Mouse (Mus musculus) layer of hippocampus, postnatal 25 days (tissue): Measurements from ENCODE around the gene Plxna4. TPM values are rescaled to one million over a fixed set of nuclear protein-coding genes. Genes with fewer than 3 reads are reported as not detected.

Experiments
- DNase-seq, 2 experiments: peaks; one replicate each; pipeline ENCODE4 v3.0.0; 2022; ENCODE audit warnings: mixed read lengths in 2 of 2, low spot score in 1 of 2; ENCODE audit errors: extremely low spot score in 1 of 2
- total RNA-seq, 2 experiments: library from RNA; stranded (reverse); gene quantifications; 2 replicates each; pipeline ENCODE4 v1.2.3; 2021

Gene Plxna4
- total RNA-seq: 100 to 1,000 TPM; 114 to 132 TPM

DNA sequence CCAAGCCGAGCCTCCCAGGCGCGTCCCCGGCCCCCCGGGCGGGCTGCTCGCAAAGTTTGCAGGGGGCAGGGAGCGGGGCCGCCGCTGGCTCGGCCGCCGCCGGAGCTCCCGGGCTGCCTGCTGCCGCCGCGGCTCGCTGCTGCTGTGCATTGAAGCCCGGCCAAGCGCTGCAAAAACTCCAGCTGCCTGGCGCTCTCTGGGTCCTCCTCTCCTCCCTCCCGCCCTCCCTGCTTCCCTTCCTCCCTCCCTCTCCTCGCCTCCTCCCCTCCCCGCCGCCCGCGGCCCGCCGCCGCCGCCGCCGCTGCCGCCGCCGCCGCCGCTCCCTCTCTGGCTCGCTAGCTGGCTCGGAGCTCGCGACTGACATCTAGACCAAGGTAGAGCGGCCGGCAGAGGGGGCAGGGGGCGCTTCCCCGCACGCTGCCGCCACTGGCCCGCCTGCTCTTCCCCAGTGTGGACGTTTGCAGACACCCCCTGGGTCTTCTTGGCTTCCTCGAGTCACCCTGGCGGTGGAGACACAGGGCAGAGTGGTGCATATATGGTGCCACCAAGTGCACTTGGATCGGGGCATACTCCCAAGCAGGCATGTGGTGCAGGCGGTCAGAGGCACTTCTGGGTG, at the start of gene Plxna4:
TSS of gene Plxna4 (minus strand) at position 137 of the 616 bp plus-strand sequence.
- DNase-seq: peak in 1 of 2 experiments; percentile 66

DNA sequence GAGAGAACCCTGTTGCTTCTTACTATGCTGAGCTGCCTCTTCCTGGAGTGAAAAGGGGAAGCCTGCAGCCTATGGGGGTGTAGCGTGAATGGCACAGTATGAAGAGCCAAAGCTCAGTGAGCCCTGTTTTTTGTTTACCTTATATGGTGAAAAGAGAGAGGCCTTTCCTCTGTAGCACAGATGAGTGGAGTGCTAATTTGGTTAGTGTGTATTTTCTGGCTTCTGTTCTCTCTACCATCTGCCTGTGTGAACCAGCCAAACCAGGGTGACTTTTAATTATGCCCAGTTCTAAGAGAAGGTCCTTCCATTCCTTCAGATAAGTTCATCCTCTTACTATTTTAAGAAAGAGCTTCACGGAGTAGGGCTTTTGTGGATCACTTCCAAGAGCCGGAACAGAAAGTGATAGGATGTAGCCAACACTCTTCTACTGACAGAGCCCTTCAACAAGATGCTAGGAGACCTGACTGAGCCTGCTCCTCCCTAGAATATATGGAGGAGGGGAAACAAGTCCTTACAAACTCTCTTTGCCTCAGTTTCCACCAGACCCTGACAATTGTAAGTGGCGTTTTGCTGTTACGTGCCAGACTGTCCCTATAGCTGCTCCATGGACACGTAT, 49.7 kb upstream of the Plxna4 start:
- no peak for DNase-seq

DNA sequence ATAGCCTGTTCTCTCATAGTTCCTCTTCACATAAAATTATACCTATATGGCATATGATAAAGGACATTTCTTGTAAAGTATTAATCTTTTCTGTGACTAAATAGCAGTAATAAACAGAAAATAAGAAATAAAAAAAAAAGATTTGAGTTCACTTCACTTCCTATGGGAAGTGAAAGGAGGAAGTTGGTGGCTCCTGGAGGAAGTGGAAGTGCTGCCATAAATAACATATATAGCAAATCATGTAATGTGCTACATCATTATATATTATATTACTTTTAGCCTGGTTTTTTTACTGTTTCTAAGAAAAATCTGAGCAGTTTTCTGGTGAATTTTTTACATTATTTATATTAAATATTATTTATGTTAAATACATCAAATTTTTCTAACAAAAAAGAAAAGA, 22.7 kb upstream of the Plxna4 start:
- no peak for DNase-seq

DNA sequence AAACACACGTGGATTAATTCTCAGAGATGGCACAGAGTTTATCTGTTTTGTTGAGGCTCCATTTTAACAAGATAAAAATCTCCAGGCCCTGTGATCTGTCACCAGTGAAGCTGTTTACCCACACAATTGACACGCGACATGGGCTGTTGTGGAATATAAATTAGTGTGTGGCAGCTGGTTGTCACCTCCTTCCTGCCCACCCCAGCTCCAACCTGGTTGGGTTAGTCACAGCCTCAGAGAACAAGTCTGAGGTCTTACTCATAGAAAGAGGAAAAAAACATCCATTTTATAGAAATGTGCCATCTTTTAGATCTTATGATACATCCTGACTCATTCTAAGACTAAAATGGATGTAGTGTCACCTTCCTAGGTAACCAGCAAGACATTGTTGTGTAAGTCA, 18.8 kb upstream of the Plxna4 start:
- no peak for DNase-seq

DNA sequence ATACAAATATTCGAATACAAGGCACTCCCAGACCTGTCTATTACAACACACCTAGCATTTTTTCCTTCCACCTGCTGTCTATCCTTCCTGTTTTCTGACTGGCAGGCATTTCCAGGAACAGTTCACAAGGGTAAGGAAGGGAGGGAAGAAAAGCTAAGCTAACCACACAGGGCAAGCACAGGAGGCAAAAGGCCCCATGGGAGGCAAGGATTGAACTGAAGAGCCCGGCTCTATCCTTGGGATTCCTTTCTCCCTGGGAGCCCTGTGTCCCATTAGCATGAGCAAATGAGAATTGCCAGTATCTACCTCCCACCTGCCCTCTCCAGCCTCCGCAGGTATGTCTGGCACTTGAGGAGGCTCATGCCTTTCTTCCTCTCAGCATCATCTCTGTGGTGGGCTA, 17.6 kb upstream of the Plxna4 start:
- DNase-seq: no peak

DNA sequence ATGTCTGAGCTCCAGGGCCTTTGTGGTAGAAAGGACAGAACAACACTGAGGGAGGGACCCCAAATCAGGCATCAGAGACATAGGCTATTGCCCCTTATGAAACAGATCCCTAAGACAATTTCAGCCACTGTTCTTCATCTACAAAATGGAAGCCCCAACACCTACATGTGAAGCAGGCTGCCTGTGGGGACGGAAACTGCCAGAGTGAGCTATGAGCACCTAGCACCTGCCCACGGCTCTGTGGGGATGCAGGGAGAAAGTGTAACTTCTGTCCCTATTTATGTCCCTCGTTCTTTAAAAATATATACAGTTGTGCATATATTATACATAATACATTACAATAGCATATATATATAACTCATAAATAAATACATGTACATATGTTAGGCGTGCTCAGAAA, 16.9 kb upstream of the Plxna4 start:
- no peak for DNase-seq

DNA sequence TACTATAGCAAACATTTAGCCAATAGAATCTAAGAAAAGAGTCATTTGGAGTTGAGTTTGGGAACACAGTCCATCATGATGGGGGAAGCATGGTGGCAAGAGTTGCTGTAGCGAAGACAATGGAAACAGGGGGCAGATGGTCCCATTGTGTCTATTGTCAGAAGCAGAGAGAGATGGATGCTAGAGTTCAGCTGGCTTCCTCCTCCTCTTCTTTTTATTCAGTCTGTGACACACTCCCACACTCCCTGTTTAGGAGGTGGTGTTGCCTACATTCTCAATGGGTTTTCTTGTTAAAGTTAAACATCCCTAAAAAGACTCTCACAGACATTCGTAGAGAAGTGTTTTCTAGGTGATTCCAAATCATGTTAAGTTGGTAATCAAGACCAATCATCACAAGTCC, 14.1 kb upstream of the Plxna4 start:
- no peak for DNase-seq

DNA sequence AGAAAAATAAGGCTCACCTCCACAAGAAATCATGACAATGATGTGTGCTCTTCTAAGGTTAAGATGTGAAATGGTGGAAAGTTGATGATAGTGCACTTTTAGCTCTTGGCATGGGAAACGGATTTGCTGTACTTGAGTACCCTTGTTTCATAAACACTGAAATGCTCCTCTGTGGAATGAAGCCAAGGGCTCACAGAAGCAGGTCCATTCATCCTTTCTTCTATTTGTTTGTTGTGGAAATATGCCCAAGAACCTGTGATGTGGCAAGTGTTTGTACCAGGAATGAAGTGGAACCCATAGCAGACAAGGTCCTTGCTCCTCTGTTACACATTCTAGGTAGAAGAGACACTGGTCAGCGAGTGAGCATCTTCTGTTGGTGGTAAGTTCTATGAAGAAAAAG, 13.3 kb upstream of the Plxna4 start:
- no peak for DNase-seq

DNA sequence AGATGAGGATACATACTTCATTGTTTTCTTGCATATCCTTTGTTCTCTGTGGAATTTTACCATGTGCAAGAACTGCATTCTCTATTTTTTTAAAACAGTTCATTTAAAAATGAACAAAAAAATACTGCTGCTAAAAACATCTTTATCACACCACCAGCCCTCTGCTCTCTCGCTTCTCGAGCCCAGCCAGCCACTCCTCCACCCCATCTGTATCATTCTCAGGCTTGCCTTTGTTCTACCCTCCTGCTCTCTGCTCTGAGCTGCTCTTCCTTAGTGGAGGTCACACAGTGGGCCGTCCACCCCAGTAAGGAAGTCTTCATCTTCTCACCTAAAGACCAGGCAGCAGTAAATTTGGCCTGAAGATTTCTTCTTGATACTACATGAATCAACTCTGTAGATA, 7.6 kb upstream of the Plxna4 start:
- no peak for DNase-seq

DNA sequence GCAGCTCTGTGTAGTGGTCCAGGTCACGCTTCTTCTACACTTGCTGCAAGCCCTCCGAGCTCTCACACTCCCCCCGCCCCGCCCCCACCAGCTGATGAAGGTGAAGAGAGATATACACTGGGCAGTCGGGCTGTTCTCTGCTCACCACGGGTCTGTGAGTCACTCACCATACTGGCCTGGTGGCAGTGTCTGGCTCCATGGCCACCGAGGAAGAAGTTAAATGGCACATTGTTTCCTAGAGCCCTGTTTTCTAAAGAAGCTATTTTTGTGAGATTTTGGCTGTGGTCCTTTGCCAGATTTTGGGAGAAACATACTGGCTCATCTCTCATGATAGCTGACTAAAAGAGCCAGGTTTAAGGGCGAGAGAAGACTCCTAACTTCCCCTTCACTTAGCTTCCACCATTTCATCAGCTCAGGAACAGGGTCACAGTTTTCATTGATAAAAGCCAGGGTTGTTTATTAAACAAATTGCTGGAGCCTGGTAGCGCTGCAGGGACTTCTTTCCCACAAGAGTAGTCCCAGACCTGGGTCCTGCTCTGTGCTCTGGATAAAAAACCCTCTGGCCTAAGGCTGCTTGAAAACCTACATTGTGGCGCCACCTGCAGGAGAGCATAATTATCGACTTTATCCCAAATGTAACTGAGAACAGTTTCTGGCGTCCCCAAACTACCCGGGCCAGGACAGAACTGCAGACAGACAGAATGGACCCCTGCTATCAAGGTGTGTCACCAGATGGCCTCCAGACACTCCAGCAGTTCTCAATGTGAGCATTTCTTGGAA, 3.2 kb upstream of the Plxna4 start:
- peak; percentile 76 to 93 for DNase-seq

DNA sequence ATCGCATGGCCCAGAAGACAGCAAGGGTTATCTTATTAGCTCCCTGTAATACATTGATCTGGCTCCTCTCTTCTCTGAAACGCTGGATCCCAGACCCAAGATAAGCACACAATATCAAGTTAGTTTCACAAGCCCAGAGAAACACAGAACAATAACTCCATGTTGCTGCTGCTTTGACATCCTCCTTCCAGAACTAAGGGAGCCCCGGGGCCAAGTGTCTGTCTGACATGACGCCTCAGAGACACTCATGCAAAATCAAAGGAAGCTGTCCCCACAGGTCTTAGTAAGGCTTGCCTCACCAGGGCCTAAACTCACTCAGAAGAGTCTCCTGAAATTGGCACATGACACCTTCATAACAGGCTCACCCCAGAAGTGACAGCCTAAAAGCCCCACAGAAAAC, 1.6 kb upstream of the Plxna4 start:
- DNase-seq: no peak

DNA sequence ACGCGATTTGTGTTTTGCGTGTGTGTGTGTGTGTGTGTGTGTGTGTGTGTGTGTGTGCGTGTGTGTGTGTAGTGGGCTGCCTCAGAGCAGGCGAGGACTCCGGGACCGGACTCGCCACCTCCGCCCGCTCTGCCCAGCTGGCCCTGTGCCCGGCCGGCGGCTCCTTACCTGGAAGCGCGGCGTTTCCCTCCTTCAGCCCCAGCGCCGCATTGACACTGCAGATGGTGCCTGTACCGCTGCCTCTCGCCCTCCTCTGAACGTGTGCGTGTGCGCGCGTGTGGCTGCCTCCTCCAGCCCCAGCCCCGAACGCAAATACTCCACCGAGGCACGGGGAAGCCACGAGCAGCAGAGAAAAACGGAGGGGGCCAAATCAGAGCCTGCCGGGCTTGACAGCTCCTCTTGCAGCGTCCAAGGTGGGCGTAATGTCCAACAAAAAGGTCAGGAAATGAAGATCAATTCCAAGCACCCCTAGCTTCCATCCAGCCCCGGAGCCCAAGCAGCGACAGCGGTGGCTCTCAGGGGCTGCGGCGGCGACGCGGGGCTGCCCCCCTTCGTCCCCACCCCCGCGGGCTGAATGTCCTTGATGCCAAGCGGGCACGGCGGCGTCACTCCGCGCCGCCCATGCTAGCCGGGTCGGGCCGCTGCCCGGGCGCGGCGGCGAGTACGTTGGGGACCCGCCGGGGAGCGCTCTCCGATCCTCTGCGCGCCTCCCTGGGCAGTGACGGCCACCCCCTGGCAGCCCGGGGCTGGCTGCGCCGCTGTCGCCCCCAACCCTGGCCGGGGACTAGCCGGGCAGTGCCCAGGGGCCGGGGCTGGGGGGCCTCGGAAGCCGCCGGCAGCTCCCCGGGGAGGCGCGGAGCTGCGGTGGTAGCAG, 619 bp downstream of the Plxna4 start:
- DNase-seq: peak; percentile 45 to 68

DNA sequence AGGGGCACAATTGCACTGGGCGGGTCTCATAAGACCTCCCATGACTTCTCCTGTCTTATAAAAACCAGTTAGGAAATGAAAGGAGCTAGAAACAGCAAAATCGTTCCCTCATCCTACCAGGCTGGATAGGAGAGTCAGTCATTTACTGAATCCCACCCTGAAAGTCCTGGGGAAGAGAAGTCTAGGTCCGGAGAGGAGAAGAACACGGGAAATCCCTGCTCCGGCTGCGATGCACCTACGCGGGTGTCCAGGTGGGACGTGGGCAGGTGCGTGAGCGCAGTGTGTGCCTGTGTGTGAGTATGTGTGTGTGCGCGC, 1.2 kb downstream of the Plxna4 start:
- DNase-seq: no peak

DNA sequence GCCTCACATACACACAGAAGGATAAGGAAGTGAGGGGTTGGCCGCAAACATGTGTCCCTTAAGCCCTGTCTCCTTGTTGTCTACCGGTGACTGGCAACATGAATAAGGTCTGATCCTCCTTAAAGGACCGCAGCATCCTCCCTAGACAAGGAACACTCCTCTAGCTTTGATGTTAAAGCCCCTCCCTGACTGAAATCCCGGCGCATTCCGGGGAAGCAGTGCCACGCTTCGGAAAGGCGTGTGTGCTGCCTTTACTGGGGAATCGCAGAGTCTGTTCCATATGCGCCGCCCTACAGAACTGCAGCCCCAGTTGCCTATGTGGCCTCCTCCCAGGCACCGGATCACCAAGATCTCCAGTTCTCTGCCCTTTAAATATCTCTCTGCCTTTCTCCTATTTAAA, 1.6 kb downstream of the Plxna4 start:
- DNase-seq: peak; percentile 33 to 44

DNA sequence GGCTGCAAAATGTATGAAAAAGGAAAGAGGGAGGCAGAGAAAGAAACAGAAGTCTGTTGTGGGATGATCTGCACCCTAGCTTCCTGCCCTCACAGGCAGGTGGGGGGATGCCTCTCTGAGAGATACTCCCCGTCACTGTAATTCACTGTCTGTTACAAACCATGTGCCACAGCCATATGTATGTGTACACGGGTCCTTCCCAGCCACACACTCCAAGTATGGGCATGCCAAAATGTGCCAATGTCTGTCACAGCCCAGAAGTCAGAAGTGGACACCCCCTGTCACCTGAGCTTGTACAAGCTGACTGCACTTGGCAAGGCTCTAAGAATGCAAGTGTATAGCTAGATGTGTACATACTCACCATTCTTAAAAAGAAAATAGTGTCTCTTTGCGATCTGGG, 2.8 kb downstream of the Plxna4 start:
- DNase-seq: no peak

DNA sequence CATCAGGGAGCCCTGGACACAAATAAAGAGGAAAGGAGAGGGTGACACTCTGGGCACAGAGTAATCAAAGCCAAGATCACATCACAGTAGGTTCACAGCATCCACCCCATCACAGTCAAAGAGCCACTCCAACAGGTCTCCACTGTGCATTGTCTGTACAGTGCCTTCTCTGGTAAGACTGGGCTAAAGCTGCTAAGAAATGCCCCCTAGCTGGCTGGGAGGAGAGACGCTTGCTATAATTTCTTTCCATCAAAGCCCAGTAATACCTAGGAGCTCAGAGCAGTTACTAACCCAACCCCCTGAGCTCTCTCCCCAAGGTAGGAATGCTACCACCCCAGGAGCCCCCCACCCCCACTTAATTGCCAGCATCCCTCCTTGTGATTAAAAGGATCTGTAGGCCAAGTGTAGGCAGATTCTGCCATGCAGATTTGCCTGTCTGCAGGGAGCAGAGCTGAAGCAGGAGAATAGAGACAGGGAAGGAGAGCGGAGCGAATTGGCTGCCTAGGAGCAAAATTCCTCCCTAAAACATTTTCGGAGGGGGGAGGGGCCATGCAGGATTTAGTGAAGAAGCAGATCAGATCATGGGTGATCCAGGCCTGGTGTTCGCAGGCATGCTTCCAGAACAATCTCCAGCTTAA, 3.6 kb downstream of the Plxna4 start:
- no peak for DNase-seq

DNA sequence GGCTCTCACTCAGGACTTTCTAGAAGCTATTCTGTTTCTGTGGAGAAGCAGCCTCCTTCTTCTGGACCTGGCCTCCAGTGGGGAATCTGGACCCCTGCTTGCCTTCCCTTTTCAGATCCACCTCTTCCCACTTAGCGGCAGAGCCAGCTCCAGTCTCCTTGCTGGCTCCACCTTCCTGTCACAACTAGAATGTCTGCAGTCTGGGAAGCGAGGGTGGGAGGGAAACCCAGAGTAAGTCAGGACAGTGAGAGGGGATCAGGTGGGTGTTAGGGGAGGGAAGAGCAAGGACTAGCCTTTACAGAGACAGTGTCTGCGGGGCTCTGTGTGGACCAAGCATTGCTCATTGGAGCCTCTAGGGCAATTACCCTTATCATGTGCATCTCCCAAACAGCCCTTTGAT, 4.4 kb downstream of the Plxna4 start:
- no peak for DNase-seq

DNA sequence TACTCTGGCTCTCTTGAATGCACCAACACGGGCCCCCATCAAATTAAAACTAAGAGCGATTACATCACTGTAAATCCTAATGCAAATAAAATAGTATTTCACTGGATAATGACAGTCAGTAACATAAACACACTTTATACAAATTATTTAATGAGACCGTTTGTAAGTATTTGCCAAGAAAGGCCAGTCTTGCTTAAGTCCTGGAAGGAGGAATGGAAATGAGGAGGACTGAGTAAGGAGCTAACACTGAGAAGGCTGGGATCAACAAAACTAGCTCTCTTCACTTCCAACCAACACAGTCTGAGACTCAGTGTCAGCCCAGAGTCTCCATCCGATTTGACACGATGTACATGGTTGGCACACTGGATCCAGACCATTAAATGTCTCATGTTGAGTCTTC, 16.5 kb downstream of the Plxna4 start:
- no peak for DNase-seq

DNA sequence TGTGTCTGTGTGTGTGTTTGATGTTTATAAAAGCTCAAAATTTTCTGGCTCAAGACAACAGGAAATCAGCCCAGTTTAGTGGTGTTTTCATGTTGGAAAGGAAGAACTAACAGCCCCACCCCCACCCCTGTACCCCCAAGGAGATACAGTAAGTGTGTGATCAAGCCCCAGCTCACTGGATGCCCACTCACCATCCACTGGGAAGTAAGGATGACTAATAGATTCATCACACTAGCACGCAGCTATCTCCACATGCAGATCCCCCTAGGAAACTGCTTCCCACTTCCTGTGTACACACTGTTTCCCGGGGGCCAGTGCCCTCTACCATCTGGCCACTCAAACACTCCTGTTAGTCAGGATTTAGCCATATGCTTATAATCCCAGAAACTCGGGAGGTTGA, 17.5 kb downstream of the Plxna4 start:
- no peak for DNase-seq

DNA sequence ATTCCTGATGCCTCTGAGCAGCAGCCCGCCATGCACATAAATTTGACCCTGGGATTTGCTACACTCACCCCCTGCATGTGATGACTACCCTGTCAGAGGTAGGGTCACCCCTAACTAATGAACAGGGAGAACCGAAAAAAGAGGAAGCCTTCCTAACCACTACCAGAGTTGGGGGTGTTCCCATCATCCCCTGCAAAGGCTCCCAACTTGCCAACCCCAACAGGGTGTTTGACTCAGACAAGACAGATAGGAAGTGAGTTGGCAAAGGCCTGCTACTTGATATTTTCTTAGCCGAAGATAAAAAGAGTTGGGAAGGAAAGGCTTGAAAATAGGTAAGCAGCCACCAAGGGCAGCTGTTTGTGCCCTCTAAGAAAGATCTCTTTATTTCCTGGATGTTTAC, 18.1 kb downstream of the Plxna4 start:
- no peak for DNase-seq

DNA sequence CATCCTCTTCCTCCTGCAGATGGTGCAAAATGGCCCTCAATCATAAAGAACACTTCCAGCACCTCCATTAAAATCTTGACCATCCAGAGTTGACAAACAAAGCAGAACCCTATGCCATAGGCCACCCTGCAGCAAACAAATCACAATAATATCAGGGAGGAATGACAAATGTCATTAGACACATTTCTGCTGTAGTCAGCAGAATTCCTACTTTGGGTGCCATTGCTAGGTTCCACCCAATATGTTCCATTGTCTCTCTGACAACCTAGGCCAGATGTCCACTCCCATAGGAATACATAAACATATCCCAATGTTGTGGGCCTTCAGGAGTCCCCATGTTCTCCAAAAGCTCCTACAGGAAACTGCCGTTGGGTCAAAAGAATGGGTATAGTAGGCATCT, 41.1 kb downstream of the Plxna4 start:
- DNase-seq: no peak
